Mouse (Mus musculus) retina, embryonic 14.5 days (tissue): ENCODE measurements at regions not wholly inside any gene's neighbourhood (a gene's known extent, or its start where the extent isn't known, plus 50 kb on each side); places are given as distances from the start of the nearest gene placed in this dataset.
"Not testable (repeated sequence)": the region's sequence is repeated elsewhere in the genome, so short reads cannot be mapped to it uniquely, and the experiment has no call there.

Experiments used
- DNase-seq: peaks from one replicate; pipeline ENCODE4 v3.0.0-alpha.2; 2015; ENCODE audit warnings: low spot score

DNA sequence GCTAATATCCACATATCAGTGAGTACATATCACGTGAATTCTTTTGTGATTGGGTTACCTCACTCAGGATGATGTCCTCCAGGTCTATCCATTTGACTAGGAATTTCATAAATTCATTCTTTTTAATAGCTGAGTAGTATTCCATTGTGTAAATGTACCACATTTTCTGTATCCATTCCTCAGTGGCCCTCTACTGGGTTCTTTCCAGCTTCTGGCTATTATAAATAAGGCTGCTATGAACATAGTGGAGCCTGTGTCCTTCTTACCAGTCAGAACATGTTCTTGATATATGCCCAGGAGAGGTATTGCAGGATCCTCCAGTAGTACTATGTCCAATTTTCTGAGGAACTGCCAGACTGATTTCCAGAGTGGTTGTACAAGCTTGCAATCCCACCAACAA lies 884.0 kb upstream of the Lrrc4c start:
- not testable (repeated sequence) for DNase-seq

- no peak for DNase-seq
Measured at GRCm38 (mm10) chr2:95440957-95441356, 877.0 kb upstream of the Lrrc4c start.

DNA sequence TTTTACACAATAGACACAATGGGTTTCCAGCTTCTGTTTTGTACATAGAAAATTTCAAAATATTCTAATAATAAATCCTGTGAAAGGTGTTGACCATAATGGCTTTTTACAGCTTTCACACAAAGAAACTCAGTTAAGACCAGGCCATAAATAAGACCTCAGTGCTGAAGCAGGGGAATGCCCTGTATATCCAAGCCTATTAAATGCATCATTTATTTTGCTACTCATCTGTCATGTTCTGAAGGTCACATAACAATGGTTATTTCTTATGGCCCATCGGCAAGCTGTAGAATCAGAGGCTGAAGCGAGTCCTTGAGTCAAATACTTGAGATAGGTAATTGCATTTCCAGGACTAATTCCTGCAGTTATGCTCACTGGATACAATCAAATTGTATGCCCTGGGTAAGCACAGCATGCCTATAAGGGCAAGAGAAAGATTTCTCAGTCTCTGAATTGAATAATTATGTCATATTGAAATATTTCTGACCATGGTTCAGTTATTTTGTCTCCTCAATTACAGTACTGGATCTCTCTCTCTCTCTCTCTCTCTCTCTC lies 874.6 kb upstream of the Lrrc4c start:
- DNase-seq, result peak; percentile 62

DNA sequence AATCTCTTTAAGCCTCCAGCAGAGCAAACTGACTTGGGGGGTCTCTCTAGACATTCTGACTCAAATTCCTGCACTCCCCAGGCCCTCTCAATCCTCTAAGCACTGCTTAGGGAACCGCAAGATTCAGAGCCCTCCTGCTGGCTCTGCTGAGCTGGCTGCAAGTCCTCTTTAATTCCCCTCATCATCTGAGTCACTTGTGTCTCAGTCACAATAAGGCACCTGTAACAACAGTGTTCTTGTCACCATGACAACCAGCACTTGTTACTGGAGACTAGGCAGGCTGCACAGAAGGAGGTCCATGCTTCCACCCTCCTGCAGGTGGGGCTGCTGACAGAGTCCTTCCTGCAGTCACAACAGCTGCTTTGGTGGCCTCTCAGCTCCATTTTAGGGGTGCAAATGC lies 869.1 kb upstream of the Lrrc4c start:
- peak; percentile 55 for DNase-seq

- DNase-seq, result no peak
Measured at GRCm38 (mm10) chr2:95479827-95480226, 838.1 kb upstream of the Lrrc4c start.

GRCm38 (mm10) chr2:95483397-95483796 lies 834.6 kb upstream of the Lrrc4c start:
- no peak for DNase-seq

GRCm38 (mm10) chr2:95487580-95488135 lies 830.3 kb upstream of the Lrrc4c start:
- DNase-seq, result no peak

DNA sequence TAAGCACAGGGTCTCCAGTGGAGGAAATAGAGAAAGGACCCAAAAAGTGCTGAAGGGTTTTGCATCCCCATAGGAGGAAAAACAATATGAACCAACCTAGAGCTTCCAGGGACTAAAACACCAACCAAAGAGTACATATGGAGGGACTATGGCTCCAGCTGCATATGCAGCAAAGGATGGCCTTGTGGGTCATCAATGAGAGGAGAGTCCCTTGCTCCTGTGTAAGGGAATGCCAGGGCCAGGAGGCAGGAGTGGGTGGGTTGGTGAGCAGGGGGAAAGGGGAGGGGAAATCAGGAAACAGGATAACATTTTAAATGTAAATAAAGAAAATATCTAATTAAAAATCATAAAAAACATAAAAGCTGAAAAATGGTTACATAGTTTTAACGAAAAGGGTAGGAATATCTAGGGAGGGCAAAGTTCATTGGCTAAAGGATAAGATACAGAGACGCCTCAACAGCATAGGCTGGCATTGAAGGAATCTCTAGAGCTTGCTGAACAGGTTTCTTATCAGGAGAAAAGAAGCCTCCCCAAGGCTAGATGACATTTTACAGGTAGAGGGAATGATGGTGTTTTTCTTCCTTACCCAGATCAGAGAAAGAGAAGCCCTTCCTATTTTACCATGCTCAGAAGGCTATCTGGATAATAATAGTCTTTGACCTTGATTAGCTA lies 823.8 kb upstream of the Lrrc4c start:
- DNase-seq, result no peak

DNA sequence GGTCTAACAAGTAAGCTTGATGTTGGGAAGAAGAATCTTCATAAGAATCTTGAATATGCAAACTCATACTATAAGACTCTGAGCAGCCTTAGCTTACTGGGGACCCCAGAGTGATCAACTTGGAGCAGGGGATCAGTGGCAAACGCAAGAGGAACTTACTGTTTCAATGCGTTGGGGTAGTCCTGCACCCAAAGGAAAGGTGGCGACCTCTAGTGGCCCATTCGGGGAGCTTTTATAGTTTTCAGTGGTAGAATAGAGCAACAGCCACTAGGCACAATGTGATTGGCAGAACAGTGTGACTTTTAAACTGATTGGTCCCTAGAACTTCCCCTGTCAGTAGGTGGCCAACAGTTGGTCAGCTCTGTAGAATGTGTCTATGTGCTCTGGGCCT lies 823.3 kb upstream of the Lrrc4c start:
- peak; percentile 10 for DNase-seq

GRCm38 (mm10) chr2:95511286-95511685 lies 806.7 kb upstream of the Lrrc4c start:
- no peak for DNase-seq

DNA sequence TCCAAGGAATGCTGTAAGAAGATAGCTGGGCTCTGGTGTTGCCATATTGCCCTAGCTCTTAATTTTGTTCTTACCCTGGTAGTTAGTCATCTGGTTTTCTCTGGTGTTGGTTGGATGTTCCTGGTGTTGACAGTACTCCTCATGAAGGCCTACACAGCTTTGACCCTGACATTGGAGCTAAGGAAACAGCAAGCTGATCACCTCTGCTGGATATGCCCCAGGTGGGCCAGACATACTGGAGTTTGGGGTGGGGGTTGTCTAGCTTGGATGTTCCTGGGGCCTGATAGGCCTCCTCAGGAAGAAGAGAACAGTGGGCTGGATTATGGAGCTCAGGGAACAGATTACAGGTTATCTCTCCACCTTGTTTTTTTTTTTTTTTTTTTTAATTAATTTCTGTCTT lies 796.3 kb upstream of the Lrrc4c start:
- DNase-seq, result no peak

- DNase-seq, result no peak
Measured at GRCm38 (mm10) chr2:95524590-95525266, 793.2 kb upstream of the Lrrc4c start.

DNA sequence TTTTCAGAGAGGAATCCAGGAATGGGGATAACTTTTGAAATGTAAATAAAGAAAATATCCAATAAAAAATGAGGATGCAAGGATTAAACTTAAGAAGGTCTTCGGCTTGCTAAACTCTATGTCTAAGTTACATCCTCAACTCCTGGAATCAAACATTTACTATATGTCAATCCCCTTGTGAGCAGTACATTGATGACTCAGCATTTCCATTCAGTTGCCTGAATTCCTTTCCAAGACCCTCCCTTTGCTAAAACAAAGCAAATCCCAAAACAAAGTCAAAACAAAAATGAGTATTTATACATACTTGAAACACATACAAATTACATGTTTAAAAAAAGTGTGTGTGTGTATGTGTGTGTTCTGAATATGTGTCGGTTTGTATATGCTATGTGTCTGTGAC lies 753.9 kb upstream of the Lrrc4c start:
- no peak for DNase-seq

DNA sequence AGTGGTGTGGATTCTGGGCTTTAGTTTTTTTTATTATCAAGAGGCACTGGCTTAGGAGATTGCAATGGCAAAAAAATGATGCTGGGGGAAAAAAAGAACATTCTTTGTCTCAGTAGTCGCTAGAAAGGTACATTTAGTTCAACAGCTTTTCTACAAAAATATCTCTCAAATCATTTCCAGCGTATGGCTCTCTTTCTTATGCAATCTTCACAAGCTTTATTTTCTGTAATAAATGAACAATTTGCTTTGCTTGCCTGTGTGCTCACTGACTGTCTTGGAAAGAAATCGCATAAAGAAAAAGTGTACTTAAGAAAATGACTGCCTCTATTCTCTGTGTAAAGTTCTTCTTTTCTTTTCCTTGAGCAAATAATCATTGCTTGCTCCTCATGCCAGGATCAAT lies 742.1 kb upstream of the Lrrc4c start:
- no peak for DNase-seq

GRCm38 (mm10) chr2:95579201-95579600 lies 738.8 kb upstream of the Lrrc4c start:
- no peak for DNase-seq

GRCm38 (mm10) chr2:95586002-95586401 lies 732.0 kb upstream of the Lrrc4c start:
- no peak for DNase-seq

- no peak for DNase-seq
Measured at GRCm38 (mm10) chr2:95587044-95587443, 730.9 kb upstream of the Lrrc4c start.

DNA sequence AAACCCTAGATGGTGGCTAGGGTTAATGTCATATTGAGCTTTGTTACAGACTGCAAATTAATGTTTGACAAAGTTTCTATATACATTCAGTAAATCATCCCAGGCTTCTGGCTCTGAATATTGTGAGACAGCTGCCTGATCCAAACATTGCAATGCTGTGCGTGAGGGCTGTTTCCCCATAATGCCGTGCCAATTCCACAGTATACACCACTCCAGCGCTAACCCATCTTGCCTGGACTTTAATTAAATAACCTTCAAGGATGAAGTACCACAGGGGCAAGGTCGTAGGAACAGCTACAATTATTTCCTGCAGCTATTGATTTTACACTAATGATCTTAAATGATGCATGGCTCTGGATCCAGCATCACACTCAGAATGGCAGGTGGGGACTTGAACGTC lies 704.6 kb upstream of the Lrrc4c start:
- DNase-seq, result peak; percentile 17

DNA sequence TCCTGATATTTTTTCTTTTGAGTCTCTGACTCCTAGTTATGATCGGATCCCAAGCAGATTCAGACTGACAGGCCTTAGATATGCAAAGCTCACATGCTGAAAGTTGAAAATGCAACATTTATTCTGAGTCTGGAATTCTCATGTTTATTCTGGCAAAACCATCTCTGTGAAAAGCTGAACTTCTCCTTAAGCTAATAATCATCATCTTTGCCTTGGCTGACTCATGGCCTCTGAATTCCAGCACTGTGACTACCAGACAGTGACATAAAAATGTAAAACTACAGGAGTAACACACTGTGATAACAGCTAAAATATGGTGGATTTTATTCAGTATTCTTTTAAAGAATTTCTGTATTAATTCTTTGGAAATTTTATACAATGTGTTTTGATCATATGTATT lies 680.4 kb upstream of the Lrrc4c start:
- DNase-seq, result no peak

GRCm38 (mm10) chr2:95674347-95674746 lies 643.6 kb upstream of the Lrrc4c start:
- DNase-seq, result peak; percentile 29

DNA sequence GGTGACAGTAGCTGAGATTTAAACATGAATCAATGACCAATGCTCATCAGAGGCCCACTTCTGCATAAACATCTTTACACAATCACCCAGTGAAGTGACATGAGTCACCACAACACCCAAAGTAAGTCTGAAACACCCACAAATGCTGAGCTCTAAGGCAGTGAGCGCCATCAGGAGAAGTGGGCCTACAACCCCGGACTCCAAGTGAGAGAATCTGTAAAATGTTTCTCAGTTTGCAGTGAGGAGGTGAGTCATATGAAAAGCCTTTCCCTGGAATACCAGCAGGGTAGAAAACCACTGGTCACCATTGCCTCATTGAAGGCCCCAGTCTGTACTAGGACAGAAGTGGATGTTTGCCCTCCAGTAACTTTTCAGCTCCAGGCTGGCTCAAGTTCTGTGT lies 602.6 kb upstream of the Lrrc4c start:
- DNase-seq, result no peak
